Mouse (Mus musculus) hindbrain, embryonic 13.5 days (tissue): Measurements from ENCODE around the gene Etfbkmt. TPM values are rescaled to one million over a fixed set of nuclear protein-coding genes. Genes with fewer than 3 reads are reported as not detected.
A peak's percentile ranks its signal among the peaks of the same experiment; 100 is the strongest.

Experiments used
- ATAC-seq: fragments of 200-750 bp; cut with Nextera tagmentation; 2 replicates; pipeline ENCODE4 v1.8.0; 2017; ENCODE audit warnings: moderate TSS enrichment; ENCODE audit not compliant: low FRiP score
- H3K27ac ChIP-seq: fragments of 300-500 bp; sonication (generic); 2 replicates; pipeline ENCODE4 v1.5.1; 2015; ENCODE audit warnings: inconsistent platforms, mild to moderate bottlenecking, moderate library complexity
- H3K27me3 ChIP-seq: fragments of 300-500 bp; sonication (generic); 2 replicates; pipeline ENCODE4 v1.6.1; 2015; ENCODE audit warnings: mild to moderate bottlenecking, inconsistent platforms
- H3K36me3 ChIP-seq: fragments of 300-500 bp; sonication (generic); 2 replicates; pipeline ENCODE4 v1.6.1; 2015; ENCODE audit warnings: mild to moderate bottlenecking, inconsistent platforms
- H3K4me1 ChIP-seq: fragments of 300-500 bp; sonication (generic); replicated peaks from 2 replicates; pipeline ENCODE4 v1.6.1; 2015; ENCODE audit warnings: inconsistent platforms
- H3K4me2 ChIP-seq: fragments of 300-500 bp; sonication (generic); 2 replicates; pipeline ENCODE4 v1.6.1; 2015; ENCODE audit warnings: inconsistent platforms, mild to moderate bottlenecking, moderate library complexity
- H3K4me3 ChIP-seq: fragments of 300-500 bp; sonication (generic); 2 replicates; pipeline ENCODE4 v1.5.1; 2015; ENCODE audit warnings: mild to moderate bottlenecking, inconsistent platforms
- H3K9ac ChIP-seq: fragments of 300-500 bp; sonication (generic); 2 replicates; pipeline ENCODE4 v1.6.1; 2015; ENCODE audit warnings: mild to moderate bottlenecking, inconsistent platforms
- H3K9me3 ChIP-seq: fragments of 300-500 bp; sonication (generic); 2 replicates; pipeline ENCODE4 v1.6.1; 2016; ENCODE audit warnings: inconsistent platforms
- WGBS: fragments of 180-500 bp; shearing (Covaris S2); methylation state at CpG from one replicate; pipeline ENCODE4 v1.1.7; 2015; 5-methylcytosine and 5-hydroxymethylcytosine counted together
- polyA plus RNA-seq: library from polyadenylated mRNA; unstranded; fragments of >200 nt; fragmentation: Nextera tagmentation; extraction: Ambion mirVana; gene quantifications from 2 replicates; pipeline ENCODE4 v1.2.1, GENCODE M21; 2015

The Etfbkmt gene
- 7.1 and 7.4 TPM in 2 replicates for polyA plus RNA-seq

DNA sequence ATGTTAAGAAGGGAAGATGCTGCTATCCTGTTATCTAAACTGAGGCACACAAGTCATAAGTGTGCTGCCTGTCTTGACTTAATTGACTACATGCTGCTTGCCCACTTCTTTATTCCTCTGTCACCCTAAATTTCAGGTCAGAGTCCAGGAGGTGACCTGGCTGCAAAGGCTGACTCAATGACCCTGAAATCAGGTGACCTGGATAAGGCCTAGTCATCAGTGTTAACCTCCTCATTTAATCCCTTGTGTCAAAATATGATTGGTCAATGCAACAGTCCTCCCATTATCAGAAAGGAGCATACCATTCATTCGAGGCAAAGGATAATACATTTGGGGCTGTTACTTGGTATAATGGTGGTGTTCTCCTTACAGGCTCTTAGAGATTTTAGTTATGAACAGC, at the start of gene Etfbkmt:
Gene Etfbkmt (plus strand): TSS at position 379 of the 400 bp plus-strand sequence.
- H3K9ac ChIP-seq, result no peak within 1 kb of the TSS
- H3K4me1 ChIP-seq, result peaks cover 9% of the 10 kb centered on the region; the same call in 1 of the 2 replicates
- H3K9me3 ChIP-seq, result no peaks in the 10 kb centered on the region
- no peak within 1 kb of the TSS for H3K4me3 ChIP-seq
- H3K27me3 ChIP-seq, result no peaks in the 10 kb centered on the region
- H3K4me2 ChIP-seq, result no peak within 1 kb of the TSS
- WGBS, result 75% methylated on average over 1 of the region's 1 CpGs
- no peaks in the 10 kb centered on the region for H3K36me3 ChIP-seq
- ATAC-seq, result no peak
- H3K27ac ChIP-seq, result no peak within 1 kb of the TSS

DNA sequence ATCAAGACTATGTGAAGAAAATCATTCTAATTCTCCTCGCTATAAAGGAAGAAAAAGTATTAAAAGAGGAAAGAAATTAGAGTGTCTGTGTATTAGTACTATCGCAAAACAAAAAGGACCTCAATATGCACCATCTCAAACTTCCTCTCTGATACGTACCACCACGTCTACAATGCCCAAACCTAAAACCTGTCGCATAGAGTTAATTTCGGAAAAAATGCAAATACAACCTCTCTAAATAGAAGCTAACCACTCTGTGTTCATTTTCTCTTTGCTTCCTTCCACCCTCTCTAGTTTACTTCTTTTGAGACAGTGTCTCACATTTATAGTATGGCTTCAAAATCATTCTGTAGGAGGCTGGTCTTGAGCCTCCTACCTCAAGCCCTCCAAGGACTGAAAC, 47.2 kb upstream of the Etfbkmt start:
- no peak overlapping the region for H3K27ac ChIP-seq
- ATAC-seq, result no peak
- H3K4me1 ChIP-seq, result 0 out of 2 replicates have a peak, but pooled peaks cover 2% of the 10 kb centered on the region
- H3K4me2 ChIP-seq, result no peak overlapping the region
- no peak overlapping the region for H3K9ac ChIP-seq
- 96% methylated on average over 6 of the region's 6 CpGs for WGBS
- no peaks in the 10 kb centered on the region for H3K27me3 ChIP-seq
- H3K9me3 ChIP-seq, result no peaks in the 10 kb centered on the region
- no peaks in the 10 kb centered on the region for H3K36me3 ChIP-seq
- H3K4me3 ChIP-seq, result no peak overlapping the region

DNA sequence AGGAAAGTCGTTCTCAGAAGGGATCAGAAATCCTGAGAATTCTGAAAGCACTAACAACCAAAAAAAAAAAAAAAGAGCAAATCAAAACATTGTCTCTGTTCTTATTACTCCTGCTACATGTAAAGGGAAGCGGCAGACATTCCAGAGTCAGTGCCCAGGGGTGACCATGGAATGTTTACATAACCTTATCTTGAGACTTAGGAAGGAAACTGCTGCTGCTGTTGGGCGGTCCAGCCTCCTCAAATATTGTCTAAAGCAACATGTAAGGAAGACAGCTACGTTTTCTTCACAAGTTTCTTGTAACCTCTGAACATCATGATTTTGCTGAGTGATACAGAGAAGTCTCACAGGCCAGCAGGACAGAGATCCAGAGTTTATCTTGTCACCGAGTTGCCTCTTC, 46.2 kb upstream of the Etfbkmt start:
- no peak overlapping the region for H3K4me2 ChIP-seq

DNA sequence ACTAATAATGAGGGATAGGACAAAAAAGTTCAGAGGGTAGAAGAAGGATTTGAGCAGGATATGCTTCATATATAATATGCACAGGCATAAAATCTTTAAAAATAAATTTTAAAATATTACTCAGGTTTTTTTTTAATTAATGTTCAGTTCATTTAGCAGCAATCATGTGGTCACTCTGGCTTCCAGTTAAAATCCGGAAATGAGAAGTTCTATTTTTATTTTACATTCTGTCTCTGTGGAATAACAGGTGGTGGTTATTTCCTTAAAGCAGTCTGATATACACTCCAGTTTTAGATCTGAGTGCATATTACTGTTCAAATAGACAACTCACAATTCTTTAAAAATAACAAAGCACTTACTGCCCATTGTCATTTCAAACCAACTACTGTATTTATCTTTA, 45.1 kb upstream of the Etfbkmt start:
- H3K27ac ChIP-seq, result no peak overlapping the region
- peaks cover 10% of the 10 kb centered on the region; the same call in 1 of the 2 replicates for H3K4me1 ChIP-seq
- no peaks in the 10 kb centered on the region for H3K9me3 ChIP-seq
- H3K9ac ChIP-seq, result no peak overlapping the region
- WGBS, result 88% methylated on average over 1 of the region's 1 CpGs
- ATAC-seq, result no peak
- no peak overlapping the region for H3K4me3 ChIP-seq
- no peaks in the 10 kb centered on the region for H3K27me3 ChIP-seq
- H3K4me2 ChIP-seq, result no peak overlapping the region
- H3K36me3 ChIP-seq, result no peaks in the 10 kb centered on the region

More for the DNA sequence above, 46.2 kb upstream of the Etfbkmt start:
- no peak for ATAC-seq
- H3K27ac ChIP-seq, result no peak overlapping the region
- H3K36me3 ChIP-seq, result no peaks in the 10 kb centered on the region
- H3K27me3 ChIP-seq, result no peaks in the 10 kb centered on the region
- H3K9me3 ChIP-seq, result no peaks in the 10 kb centered on the region
- no peak overlapping the region for H3K9ac ChIP-seq
- H3K4me1 ChIP-seq, result 0 out of 2 replicates have a peak, but pooled peaks cover 2% of the 10 kb centered on the region
- H3K4me3 ChIP-seq, result no peak overlapping the region
- 76% methylated on average over 5 of the region's 5 CpGs for WGBS

DNA sequence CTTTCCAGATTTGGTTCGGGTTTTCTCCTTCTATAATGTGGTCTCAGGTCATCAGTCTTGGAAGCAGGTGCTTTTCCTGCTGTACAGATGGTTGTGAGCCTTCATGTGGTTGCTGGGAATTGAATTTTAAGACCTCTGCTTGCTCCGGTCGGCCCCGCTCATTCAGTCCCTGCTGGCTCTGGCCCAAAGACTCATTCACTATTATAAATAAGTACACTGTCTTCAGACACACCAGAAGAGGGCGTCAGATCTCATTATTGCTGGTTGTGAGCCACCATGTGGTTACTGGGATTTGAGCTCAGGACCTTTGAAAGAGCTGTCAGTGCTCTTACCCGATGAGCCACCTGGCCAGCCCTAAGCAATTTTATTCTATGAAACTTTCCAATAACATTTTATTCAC, 44.3 kb upstream of the Etfbkmt start:
- Histone ChIP-seq H3K4me1 (peaks cover 12% of the 10 kb centered on the region; the same call in 1 of the 2 replicates), H3K9ac (no peak overlapping the region), H3K9me3 (no peaks in the 10 kb centered on the region), H3K27me3 (no peaks in the 10 kb centered on the region), H3K4me2 (no peak overlapping the region), H3K4me3 (no peak overlapping the region), H3K36me3 (no peaks in the 10 kb centered on the region), H3K27ac (no peak overlapping the region)
- ATAC-seq, result no peak
- 64% methylated on average over 6 of the region's 6 CpGs for WGBS

DNA sequence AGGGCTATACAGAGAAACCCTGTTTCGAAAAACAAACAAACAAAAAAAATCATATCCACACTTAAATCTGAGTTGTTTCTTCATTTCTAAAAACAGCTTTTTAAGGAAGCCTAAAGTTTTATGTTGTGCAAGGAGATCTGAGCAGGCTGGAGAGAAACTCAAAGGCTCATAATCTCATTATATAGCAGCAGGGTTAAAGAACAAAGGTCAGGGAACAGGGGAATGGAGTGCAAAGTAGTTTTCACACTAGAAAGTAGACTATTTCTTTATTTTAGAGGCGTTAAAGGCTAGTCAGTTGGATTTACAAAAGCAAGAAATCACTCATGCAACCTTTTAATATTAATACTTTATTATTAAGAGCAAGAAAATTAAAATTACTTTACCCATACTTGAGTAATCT, 43.4 kb upstream of the Etfbkmt start:
- ATAC-seq, result no peak
- 96% methylated on average over 2 of the region's 2 CpGs for WGBS
- H3K4me1 ChIP-seq, result peaks cover 12% of the 10 kb centered on the region; the same call in 1 of the 2 replicates

DNA sequence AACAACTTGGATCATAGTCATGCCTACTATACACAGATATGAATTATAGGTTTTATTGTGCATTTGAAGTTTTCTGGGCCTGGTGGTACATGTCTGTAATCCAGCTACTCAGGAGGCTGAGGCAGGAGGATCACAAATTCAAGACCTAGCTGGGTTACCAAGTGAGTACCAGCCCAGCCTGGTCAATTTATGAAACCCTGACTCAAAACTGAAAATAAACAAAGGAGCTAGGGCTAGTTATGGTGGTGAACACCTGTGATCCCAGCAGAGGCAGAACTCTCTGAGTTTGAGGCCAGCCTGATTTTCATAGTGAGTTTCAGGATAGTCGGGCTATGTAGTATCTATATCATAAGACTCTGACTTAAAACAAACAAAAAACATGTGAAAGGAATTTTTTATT, 42.4 kb upstream of the Etfbkmt start:
- WGBS, result 91% methylated on average over 1 of the region's 1 CpGs
- ATAC-seq, result no peak
- H3K27me3 ChIP-seq, result no peaks in the 10 kb centered on the region

More for the DNA sequence above, 43.4 kb upstream of the Etfbkmt start:
- Histone ChIP-seq H3K9ac (no peak overlapping the region), H3K4me3 (no peak overlapping the region), H3K27me3 (no peaks in the 10 kb centered on the region), H3K27ac (no peak overlapping the region), H3K4me2 (no peak overlapping the region), H3K9me3 (no peaks in the 10 kb centered on the region), H3K36me3 (no peaks in the 10 kb centered on the region)

DNA sequence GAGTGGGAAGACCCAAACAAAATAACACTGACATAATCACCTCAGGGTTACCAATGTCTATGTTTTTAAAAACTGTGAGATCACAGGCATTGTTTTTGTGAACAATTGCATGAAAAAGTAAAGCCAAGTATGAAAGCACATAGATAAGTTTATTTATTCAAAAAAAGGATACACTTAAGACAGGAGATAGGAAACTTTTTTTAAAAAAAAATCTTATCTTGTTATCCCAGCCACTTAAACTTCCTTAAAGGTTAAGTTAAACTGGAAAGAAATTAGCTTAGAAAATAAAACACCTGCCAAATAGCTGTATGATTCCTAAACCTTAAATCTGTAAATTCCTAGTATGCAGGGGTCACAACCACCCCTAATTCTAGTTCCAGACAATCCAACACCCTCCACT, 40.7 kb upstream of the Etfbkmt start:
- Histone ChIP-seq H3K36me3 (no peaks in the 10 kb centered on the region), H3K4me3 (no peak overlapping the region), H3K27me3 (no peaks in the 10 kb centered on the region), H3K9me3 (no peaks in the 10 kb centered on the region), H3K4me1 (peaks cover 14% of the 10 kb centered on the region), H3K27ac (no peak overlapping the region), H3K9ac (no peak overlapping the region), H3K4me2 (peak overlapping the region; percentile 64)
- ATAC-seq, result no peak

More for the DNA sequence above, 42.4 kb upstream of the Etfbkmt start:
- no peak overlapping the region for H3K4me3 ChIP-seq
- peaks cover 14% of the 10 kb centered on the region for H3K4me1 ChIP-seq
- no peaks in the 10 kb centered on the region for H3K9me3 ChIP-seq
- H3K9ac ChIP-seq, result no peak overlapping the region
- no peak overlapping the region for H3K4me2 ChIP-seq
- no peak overlapping the region for H3K27ac ChIP-seq
- H3K36me3 ChIP-seq, result no peaks in the 10 kb centered on the region

DNA sequence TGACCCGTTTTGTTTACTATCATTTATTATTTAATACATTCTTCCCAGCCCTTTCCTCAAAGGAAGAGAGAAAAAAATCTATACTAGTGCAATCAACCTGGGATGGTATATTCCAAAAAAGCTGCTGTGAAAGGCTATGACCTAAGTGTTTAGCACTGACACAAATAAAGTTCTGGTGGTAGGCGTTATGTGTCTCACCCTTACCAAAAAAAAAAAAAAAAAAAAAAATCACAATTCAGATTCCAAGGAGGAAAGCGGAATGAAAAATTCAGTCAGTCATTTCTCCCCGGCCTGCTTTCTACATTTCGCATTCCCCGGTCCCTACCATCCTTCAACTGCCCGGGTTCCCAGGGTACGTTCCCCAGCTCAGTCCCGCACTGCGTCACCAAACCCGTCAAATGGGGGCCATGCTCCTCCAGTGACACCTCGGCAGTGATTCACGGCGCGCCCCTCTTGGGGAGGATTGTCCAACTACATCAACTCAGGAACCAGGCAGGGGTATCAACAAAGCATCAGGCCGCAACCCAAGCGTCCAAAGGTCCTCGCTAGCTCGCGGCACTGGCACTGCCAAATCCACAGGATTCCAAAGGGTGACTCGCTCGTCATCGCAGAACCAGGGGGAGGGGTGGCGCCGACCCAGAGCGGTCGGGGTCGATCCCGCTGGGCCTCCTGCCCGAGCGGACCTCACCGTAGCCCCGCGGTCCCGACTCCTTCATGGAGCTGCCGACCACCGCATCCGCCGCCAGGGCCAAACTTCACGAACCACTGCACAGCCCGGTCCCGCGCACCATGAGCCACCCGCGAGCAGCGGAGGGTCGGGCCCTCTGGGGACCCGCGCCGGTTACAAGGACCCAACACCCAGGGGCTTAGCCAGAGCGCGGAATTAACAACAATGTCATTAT, 39.2 kb upstream of the Etfbkmt start:
- H3K27ac ChIP-seq, result peak overlapping the region; percentile 99
- no peaks in the 10 kb centered on the region for H3K9me3 ChIP-seq
- H3K4me2 ChIP-seq, result peak overlapping the region; percentile 64
- ATAC-seq, result peak; percentile 60
- peaks cover 13% of the 10 kb centered on the region for H3K4me1 ChIP-seq
- WGBS, result under 1% methylated on average over 52 of the region's 52 CpGs
- no peaks in the 10 kb centered on the region for H3K27me3 ChIP-seq
- H3K4me3 ChIP-seq, result peak overlapping the region; percentile 87
- no peaks in the 10 kb centered on the region for H3K36me3 ChIP-seq
- peak overlapping the region; percentile 96 for H3K9ac ChIP-seq

DNA sequence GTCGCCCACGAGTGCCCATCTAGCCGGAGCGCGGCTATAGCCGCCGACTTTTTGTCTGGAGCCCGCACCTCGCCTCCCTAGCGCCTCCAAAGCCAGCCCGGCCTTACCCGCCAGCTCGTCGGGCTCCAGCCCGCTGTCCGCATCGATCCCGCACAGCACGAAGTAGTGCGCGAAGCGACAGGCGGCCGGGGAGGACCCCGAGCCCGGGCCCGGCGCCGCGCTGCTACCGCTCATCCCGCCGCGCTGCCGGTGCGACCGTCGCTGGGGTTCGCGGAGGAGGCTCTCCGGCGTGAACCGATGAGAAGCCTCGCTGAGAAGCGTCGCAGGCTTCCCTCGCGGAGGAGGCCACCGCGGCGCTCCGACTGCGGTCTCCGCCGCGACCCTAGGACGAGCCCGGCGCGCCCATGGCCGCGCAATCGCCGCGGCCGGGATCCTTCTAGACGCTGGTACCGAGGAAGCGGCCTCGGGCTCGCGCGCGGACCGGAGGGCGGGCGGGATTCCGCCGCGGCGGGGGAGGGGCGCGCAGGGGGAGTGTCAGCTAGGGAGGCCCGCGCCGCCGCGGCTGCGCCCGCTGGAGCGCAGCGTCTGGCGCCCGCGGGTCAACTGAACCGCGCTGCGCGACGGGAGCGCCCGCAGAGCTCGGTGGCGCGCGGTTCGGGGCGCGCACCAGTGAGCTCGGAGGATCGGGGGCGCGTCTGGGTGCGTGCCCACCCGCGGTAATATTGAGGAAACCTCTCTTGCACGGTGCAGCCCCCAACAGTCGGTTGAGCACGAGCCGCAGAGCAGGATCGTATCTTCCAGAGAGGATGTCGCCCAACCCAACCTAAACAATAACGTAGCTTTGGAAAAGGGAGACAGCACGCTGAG, 38.3 kb upstream of the Etfbkmt start, which contains the start of gene Dennd5b:
Gene Dennd5b (minus strand): TSS at position 605 of the 867 bp plus-strand sequence.
- peak within 1 kb of the TSS; percentile 64 for H3K4me2 ChIP-seq
- peak within 1 kb of the TSS; percentile 96 for H3K9ac ChIP-seq
- peak; percentile 95 for ATAC-seq
- H3K27ac ChIP-seq, result peak within 1 kb of the TSS; percentile 99
- peaks cover 12% of the 10 kb centered on the region for H3K4me1 ChIP-seq
- H3K27me3 ChIP-seq, result no peaks in the 10 kb centered on the region
- no peaks in the 10 kb centered on the region for H3K36me3 ChIP-seq
- WGBS, result under 1% methylated on average over 103 of the region's 124 CpGs
- no peaks in the 10 kb centered on the region for H3K9me3 ChIP-seq
- H3K4me3 ChIP-seq, result peak within 1 kb of the TSS; percentile 87

DNA sequence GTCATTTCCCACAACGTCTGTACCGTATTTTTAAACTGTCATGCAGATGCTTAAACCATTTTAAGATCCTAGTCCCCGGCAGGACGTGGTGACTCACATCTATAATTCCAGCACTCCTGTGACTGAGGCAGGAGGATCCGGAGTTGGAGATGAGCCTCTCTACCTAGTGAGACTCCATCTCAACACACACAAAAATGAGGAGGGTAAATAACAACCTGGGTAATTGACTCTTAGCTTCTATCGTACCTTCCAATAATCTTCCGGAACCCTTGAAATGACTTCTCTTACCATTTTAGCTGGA, 37.8 kb upstream of the Etfbkmt start:
- H3K4me2 ChIP-seq, result peak overlapping the region; percentile 64
- 9% methylated on average over 7 of the region's 7 CpGs for WGBS
- peak; percentile 55 for ATAC-seq
- peak overlapping the region; percentile 87 for H3K4me3 ChIP-seq
- H3K4me1 ChIP-seq, result peaks cover 12% of the 10 kb centered on the region
- no peaks in the 10 kb centered on the region for H3K27me3 ChIP-seq
- H3K36me3 ChIP-seq, result no peaks in the 10 kb centered on the region
- peak overlapping the region; percentile 96 for H3K9ac ChIP-seq
- H3K9me3 ChIP-seq, result no peaks in the 10 kb centered on the region
- H3K27ac ChIP-seq, result peak overlapping the region; percentile 99

DNA sequence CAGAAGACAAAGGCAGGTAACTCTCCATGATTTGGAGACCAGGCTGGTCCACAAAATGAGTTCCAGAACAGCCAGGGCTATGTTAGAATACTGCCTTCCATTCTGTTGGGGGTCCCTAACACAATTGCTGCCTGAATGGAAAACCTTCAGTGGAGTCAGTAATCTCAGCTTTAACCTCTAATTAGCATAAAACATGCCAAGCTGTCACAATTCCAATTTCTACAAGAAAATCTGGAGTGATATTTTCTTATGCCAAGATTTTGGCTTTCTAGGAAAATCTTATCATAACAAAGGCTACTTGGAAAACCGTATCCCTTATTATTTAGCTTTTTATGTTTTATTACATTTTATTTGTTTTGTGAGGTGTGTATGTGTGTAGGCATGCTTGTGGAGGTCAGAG, 36.2 kb upstream of the Etfbkmt start:
- no peaks in the 10 kb centered on the region for H3K9me3 ChIP-seq
- H3K36me3 ChIP-seq, result no peaks in the 10 kb centered on the region
- H3K27ac ChIP-seq, result no peak overlapping the region
- H3K9ac ChIP-seq, result no peak overlapping the region
- ATAC-seq, result no peak
- WGBS, result 90% methylated on average over 1 of the region's 1 CpGs
- no peaks in the 10 kb centered on the region for H3K27me3 ChIP-seq
- peaks cover 12% of the 10 kb centered on the region for H3K4me1 ChIP-seq
- H3K4me3 ChIP-seq, result no peak overlapping the region
- H3K4me2 ChIP-seq, result no peak overlapping the region
